Mouse (Mus musculus) left cerebral cortex, adult 9 months (tissue): Measurements from ENCODE around the gene Tbc1d22a.
"Not testable (repeated sequence)": the region's sequence is repeated elsewhere in the genome, so short reads cannot be mapped to it uniquely, and the experiment has no call there.

Experiments
- DNase-seq, 2 experiments: peaks; one replicate each; pipeline ENCODE4 v3.0.0; 2022; ENCODE audit warnings: low spot score in 2 of 2

The Tbc1d22a gene

DNA sequence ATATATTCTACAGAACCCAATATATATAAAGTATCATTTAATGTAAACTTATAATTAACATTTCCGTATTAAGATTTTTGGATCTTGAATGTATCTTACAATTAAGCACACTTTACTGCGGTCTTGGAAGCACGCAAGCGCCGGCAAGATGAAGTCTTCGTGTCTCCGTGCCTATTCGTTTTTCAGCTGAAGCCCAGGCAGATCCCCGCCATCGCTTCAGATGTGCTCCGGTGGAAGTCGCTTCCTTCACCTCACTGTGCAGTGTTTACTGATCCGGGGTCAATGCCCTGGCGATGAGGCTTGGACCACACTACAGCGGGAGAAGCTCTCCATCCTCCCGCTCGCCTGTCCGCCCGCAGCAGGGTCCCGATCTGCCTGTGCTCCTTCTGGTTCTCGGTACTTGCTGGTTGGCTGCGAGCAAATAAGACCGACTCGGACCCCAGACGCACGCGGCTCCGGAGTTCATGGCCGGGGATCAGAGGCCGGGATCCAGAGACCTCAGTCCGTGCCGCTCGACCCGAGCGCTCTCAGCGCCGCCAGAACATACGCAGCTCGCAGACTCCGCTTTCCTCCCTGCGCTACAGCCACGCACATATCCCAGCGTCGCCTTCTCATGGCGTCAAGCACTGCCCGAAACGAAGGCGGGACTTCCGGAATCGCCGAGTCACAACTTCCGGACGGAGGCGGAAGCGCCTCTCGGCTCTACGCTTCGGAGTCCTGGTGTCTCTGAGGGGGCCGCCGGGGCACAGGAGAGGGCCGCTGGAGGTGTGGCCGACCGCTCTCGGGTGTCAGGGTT is at the start of gene Tbc1d22a:
TSS of gene Tbc1d22a (plus strand) at position 707 of the 796 bp plus-strand sequence.
- peak; percentile 81 to 94 for DNase-seq

DNA sequence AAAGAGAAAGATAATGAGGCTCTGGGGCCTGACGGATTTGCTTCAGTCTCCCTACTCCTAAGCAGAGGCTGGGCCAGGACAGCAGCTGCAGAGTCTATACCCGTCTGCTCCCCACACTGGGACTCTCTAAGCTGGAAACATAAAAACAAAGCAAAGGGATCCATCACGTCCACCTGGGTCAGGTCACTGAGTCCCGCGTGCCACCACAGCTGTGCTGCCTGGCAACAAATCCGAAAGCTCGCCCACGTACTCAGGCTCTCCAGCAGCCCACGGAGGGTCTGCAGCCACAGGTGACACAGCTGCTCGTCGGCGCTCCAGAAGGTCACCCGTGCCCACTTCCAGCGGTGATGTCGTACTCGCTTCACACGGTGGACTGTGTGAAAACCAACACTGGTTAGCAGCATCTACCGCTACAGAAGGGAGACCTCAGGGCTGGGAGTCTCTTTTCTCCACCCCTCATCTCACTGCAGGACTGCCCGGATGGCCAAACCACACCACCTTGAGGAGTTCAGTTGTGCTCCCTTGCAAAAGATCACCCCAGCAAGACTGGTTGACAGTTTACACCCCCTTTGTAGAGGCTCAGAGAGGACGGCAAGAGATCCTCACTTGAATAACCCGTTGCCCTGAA is 49.4 kb upstream of the Tbc1d22a start:
- no peak for DNase-seq

DNA sequence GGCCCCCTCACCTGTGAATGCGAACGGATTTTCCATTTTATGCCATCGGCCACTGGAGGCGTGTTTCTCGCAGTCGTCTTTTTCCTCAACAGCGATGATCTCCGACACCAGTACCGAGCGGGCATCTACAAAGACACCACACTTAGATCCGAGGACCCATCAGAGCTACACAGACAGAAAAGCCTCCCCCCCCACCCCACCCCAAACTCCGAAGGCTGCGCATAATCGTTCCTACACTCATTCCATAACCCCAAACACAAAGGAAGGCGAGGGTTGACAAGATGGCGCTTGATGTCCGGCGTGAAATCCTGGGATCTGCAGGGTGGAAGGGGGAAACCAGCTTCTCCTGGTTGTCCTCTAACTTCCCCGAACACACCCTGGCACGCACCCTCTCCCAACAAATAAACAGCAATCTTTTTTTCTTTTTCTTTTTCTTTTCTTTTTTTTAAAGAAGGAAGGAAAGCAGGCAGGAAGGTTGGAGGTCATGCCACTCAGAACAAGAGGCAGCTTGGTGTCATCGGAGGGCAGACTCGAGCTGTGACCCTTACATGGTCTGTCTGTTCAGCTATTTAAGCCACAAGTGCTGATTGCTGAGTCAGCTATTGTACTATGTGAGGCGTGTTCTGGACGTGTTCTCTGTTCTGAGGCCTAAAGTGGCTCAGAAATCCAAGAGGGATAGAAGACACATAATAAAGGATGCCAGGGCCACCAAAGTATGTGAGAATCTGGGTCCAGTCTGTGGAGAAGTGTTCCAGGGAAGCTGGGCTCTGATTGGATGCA is 48.3 kb upstream of the Tbc1d22a start:
- no peak for DNase-seq

DNA sequence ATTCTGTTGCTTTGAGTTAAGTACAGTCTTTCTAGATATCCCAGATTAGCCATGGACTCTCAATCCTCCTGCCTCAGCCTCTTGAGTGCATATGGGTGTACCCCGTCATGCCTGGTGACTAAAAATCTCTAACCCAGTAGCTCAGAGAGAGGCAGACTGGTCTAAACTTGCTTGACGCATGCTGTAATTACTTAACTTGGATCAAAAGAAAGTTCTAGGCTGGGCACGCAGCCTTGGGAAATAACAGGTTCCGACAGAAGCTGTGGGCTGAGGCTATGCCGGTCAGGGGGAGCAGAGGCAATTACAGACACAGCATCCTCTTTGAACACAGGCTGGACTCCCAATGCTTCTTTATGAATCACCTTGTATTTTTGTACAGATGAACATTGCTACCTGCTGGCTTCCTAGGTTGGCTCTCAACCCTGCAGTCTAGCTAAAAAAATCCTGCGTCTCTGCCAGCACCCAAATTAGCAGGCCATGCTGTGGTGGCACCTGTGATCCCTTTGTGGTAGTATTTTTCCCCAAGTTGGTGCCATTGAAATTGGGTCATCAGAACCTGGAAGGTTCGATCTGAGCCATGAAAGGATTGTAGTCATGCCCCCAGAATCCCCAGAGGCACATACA is 47.1 kb upstream of the Tbc1d22a start:
- DNase-seq: no peak

DNA sequence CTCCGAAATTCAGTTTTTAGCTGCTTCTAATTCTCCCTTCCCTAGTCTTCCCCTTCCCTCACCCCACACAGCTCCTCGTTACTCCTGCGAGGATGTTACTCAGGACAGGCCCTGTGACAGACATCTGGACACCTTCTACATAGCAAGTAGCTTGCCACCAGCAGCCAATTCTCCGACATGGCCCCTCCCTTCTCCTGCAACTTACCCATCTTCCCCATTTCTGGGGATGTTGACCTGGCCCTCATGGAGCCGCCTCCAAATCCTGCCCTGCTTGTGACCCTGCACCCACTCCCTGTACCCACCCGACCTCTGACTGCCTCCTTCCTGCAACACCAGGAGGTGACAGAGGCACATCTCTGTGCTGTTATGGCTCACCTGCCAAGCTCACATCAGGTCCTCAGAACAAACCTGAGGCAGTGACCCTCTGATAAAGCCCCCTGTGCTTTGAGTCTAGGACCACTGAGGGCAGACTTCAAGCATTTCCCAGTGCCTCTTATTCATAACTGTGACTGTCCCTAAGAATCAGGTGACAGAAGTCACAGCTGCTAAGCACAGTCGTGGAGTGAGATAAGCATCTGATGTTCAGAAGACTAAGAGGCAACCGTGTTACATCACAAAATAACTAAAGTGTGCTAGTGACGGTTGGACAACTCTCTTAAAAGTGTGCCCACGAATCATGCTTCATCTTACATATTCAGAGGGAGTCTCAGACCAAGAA is 46.3 kb upstream of the Tbc1d22a start:
- no peak for DNase-seq

DNA sequence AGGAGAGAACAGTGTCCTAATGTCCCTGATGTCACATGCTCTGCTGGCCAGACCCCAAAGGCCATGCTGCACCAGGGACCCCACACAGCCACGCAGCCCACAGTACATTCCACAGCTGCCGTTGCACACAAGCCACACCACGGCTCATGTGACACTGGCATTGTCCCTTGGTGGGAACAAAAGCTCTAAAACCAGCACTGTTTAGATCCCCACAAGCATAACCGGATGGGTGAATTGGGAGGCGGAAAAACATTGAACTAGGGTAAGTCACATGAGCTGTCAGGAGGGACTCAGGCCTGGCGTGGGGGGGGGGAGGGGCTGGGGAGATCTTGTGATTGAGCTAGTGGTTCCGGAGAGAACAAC is 45.8 kb upstream of the Tbc1d22a start:
- DNase-seq: peak in 1 of 2 experiments; percentile 72

DNA sequence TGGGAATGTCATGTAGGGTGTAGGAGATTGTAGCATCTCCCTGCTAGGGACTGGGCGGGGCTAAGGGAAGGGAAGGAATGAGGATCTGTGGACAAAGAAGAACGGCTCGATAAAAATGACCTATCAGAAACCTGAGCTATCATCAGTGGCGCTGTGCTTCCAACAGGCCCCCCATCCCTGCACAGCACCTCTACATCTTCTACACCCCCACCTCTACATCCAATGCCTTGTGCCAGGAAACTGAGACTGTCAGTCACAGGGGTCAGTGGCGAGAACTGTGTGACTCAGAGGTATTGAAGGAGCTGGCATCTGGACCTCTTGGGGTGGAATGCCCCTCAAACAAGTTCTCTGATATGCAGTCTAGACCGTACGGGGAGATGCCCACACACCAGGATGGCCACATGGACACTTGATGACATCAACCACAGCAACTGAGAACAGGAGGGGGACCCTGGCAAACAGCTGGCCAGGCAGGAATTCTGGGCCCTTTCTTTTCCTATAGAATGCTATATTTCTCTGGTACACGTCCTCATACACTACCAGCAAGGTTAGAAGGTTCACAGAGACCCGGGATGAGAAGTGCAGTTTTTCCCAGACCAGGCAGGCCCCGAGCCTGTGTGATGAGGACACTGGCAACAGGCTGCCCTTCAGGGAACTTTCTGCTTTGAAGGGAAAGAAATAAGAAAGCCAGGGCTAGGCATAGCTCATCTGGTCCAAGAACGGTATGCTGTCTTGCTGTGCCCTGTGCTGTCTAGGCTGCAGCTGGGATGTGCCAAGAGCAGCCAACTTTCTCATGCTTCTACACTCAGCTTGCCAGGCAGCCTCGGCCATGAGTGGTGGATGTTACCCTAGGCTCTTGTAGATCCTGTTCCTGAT is 45.1 kb upstream of the Tbc1d22a start:
- DNase-seq: no peak

DNA sequence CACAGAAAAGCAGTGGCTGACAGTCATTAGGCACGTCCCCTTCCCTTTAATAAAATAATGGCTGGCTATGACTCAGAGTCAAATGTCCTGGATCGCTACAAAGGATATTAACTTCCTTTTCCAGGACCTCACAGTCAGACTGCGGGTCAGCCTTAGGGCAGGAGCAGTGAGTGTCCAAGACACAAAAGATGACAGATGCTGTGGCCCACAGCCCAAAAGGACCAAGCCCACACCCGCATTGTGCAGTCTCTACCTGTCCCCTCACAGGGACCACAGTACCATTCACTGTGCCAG is 44.5 kb upstream of the Tbc1d22a start:
- DNase-seq: no peak

DNA sequence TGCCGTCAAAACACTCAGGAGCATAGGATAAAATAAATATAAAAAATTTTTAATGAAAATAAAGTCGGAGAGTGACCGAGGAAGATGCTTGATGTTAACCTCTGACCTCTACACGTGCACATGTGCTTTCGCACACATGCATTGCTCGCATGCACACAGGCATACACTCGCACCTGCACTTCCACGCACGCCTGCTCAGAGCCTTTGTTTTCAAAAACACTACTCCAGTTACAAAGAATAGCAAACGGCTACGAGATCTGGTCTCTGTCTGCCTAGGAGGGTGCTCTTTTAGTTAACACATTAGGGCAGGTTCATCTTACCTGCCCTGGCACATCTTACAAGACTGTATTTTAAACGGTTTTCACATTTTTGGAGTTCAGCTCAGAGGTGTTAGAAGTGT is 42.9 kb upstream of the Tbc1d22a start:
- no peak for DNase-seq

DNA sequence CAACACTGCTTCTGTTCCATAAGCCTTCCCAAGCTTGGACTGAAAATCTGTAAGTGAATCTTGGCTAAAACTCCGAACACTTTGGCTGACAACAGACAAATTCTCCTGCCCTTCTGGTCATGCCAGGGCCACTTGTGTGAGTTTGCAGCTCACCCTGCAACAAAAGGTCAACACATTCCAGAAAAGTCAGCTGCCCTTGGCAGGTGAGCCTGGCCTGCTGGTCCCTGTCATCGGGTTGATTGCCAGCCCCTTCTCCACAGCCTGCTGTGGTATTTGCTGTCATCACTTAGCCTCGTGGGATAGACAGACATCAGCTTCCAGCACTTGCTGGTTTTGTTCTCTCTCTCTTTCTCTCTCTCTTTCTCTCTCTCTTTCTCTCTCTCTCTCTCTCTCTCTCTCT is 42.1 kb upstream of the Tbc1d22a start:
- no peak for DNase-seq

DNA sequence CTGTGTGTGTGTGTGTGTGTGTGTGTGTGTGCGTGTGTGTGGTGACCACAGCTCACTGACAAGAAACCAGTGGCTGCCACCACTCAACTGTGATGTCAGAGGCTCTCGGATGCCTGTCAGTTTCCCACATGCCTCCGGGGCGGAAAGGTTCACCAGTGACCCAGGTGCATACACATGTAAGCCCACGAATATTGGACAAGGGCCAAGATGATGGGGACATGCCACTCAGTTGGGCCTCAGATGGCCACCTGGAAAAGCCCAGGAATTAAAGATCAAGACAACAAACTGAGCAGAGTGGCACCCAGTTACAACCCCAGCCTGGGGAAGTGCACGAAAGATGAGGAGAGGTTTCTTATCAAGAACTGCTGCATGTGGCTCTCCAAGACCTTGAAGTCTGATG is 41.7 kb upstream of the Tbc1d22a start:
- no peak for DNase-seq

DNA sequence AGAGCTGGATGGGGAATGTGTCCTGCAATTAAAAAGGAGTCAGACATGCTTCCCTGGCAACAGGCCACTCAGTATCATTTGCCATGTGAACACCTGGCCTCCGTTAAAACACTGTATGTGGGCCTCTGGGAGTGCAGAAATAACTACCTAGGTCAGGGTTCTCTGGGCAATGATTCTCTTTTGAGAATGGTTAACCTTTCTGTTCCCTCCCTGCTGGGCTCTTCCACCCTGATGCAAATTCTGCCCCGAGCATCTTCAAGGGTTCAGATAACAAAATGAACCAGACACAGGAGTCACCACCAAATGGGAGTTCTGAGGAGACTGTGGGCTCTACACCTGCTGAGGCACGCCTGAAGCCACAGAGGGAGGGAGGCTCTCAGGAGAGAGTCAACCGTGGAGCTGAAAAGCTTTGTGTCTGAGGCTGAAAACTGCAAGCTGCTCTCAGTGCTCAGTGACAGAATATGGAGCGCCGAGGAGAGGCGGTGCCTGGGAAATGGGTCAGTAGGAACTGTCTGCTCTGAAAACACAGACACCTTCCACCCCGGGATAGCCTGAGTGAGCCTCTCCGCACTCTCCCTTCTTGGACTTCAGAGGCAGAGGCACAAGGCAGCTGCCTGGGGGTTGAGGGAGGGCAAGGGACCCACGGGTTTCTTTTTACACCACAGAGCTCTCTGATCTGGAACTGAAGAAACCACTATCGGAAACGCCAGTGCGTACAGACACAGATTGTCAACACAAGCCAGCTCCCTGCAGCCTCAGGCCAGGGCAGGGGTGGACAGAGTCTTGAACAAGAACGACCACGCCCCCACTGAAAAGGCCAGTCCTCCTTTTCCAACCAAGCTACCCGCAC is 40.9 kb upstream of the Tbc1d22a start:
- no peak for DNase-seq

DNA sequence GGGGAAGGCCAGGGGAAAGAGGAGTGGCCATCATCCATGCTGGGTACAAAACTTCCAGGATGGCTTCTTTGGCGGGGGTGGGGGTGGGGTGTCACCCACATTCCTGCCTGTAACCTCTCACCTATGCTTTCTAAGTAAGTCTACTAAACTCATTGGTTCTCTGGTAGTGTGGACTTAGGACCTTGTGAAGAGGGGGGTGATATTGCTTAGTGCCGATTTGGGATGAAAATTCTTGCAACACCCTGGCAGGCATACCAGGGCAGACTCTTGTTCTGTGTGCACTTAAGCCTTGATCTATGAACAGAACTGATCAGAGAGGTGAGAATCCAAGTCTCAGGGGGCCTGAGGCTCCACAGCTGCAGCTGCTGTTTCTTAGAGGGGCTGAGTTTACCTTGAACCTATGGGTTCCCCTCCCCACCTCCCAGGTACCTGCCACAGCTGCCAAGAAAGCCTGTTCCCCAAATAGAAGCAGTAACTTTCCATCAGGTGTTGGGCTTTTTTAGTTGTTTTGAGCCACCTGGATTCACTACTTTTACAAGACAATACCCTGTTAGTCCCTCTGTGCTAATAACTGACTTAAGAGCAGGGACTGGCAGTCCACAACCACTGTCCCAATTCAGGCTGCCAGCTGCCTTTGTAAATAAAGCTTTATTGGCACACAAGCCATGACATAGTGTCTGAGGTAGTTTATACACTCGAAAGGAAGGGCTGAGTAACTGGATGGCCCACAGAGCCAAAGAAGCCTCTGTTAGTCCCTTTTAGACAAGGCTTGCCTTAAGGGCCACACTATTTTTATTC is 38.8 kb upstream of the Tbc1d22a start:
- DNase-seq: no peak

DNA sequence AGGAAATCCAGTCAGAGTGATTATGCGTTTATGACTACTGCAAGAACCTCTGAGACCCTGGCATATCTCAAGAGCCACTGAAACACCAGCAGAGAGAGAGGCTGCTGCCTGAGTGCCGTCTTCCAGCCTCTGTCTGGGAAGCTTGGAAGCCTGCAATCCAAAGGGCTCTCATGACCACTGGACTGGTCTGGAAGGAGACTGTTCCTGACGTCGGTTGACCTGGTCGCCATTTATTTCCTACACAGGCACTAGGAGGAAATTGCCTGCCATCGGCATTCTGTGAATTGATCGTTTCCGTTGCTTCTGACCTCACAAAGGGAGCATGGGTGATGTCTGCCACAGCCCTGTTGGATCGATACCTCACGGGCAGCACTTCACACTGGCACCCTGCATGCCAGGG is 38.1 kb upstream of the Tbc1d22a start:
- no peak for DNase-seq

DNA sequence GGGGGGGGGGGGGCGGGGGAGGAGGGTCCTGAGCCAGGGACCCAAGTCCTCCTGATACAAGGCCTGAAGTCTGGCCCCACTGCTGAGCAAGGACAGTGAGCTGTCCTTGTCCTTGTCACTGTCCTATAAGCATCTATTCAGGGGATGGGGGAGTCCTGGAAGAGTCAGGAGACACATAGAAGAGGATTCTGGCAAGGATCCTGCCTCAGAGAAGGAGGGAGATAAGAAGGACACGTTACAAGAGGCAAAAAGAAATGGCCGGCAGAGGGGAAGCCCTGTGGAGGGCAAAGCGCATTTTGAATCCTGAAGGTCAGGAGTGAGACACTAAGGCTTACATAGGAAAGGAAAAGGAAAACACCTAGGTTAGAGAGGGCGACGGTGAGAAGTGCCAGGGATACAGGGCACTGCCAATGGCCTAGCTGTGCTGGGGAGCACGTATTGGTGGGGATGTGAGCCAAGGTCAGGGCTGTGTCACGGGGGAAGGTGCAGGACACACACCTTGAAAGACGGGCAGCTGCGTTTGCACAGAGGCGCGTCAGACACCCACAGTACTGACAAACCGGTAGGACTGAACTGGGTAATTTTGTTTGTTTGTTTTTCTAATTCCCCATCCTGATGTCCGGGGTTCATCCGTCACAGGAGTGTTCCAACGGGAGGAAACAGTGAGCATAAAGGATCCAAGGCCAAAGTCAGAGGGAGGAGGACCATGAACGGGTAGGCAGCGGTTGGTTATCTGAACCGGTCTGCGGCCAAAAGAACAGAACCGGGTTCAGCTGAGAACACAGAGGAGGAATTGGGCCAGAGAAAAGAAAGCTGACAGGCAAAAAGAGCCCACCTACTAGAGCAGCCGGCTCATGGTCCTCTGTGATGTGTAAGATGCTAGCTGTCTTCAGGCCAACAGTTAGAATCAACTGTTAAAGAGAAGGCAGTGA is 37.2 kb upstream of the Tbc1d22a start:
- DNase-seq: no peak

DNA sequence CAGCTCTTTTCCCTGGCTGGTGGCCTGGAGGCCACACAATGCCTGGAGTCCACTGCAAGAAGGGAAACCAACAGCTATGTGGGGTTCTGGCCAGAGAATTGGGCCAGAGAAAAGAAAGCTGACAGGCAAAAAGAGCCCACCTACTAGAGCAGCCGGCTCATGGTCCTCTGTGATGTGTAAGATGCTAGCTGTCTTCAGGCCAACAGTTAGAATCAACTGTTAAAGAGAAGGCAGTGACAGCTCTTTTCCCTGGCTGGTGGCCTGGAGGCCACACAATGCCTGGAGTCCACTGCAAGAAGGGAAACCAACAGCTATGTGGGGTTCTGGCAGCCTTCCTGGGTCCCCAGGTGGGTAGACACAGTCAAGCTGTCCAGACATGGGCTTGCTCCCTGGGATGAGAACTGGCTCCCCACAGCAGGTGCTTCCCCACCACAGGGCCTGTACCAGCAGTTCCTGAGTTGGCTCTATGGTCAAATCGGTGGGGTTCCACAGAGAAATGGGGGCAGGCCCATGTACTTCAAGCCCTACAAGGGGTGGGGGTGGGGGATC is 36.5 kb upstream of the Tbc1d22a start:
- DNase-seq: not testable (repeated sequence)

DNA sequence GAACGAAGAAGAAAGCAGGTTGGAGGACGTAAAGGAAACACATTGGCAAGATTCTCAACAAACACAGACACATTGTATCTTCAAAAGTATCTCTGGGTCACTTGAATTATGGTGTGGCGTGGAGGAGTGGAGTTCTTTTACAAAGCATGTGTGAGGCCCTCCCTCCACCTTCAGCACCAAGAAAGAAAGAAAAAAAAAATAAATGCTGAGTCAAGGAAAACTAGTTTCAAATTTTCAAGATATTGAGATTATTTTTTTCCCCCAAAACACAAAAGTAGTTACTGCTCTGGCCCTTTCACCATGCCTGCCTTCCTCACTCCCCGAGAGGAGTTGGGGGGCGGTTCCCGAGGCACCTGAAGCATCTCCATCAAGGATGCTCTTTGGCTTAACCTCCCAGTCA is 35.7 kb upstream of the Tbc1d22a start:
- no peak for DNase-seq

DNA sequence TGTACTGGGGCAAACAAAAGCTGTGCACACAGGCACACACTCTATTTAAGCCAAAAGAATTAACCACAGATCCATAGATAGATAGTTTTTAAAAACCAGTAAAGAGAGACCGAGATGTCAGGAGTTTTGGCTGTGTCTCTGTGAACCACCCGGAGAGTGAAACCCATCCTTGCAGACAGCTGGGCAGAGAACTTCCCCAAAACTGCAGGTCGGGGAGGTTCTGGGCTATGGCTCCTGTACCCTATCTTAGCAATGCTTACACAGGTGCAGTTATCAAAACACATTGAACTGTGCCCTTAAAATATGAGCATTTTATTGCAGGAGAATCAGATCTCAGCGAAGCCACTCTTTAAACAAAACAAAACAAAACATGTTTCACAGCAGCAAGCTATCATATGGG is 33.8 kb upstream of the Tbc1d22a start:
- DNase-seq: no peak
